Mouse (Mus musculus) forebrain, embryonic 16.5 days (tissue): ENCODE results near the gene Stmn1. TPM values are rescaled to one million over a fixed set of nuclear protein-coding genes. Genes with fewer than 3 reads are reported as not detected.

Experiments used
- ATAC-seq: fragments of 200-750 bp; cut with Nextera tagmentation; 2 replicates; pipeline ENCODE4 v1.8.0; 2017; ENCODE audit warnings: mild to moderate bottlenecking, moderate library complexity
- H3K27ac ChIP-seq: fragments of 300-500 bp; sonication (generic); 2 replicates; pipeline ENCODE4 v1.5.1; 2014; ENCODE audit warnings: low read length, control low read depth
- H3K27me3 ChIP-seq: fragments of 300-500 bp; sonication (generic); replicated peaks from 2 replicates; pipeline ENCODE4 v1.6.1; 2014; ENCODE audit warnings: low read length; ENCODE audit not compliant: control insufficient read depth, insufficient read depth
- H3K36me3 ChIP-seq: fragments of 300-500 bp; sonication (generic); 2 replicates; pipeline ENCODE4 v1.6.1; 2014; ENCODE audit not compliant: control insufficient read depth, insufficient read depth
- H3K4me1 ChIP-seq: fragments of 300-500 bp; sonication (generic); replicated peaks from 2 replicates; pipeline ENCODE4 v1.6.1; 2014; ENCODE audit warnings: low read length; ENCODE audit not compliant: control insufficient read depth, insufficient read depth
- H3K4me2 ChIP-seq: fragments of 300-500 bp; sonication (generic); 2 replicates; pipeline ENCODE4 v1.6.1; 2014; ENCODE audit warnings: mild to moderate bottlenecking, low read length, control low read depth
- H3K4me3 ChIP-seq: fragments of 300-500 bp; sonication (generic); replicated peaks from 2 replicates; pipeline ENCODE4 v1.5.1; 2014; ENCODE audit warnings: mild to moderate bottlenecking, low read length, control low read depth
- H3K9ac ChIP-seq: fragments of 300-500 bp; sonication (generic); replicated peaks from 2 replicates; pipeline ENCODE4 v1.6.1; 2014; ENCODE audit warnings: low read depth, low read length, control low read depth
- H3K9me3 ChIP-seq: fragments of 300-500 bp; sonication (generic); 2 replicates; pipeline ENCODE4 v1.6.1; 2016; ENCODE audit warnings: low read length; ENCODE audit not compliant: control insufficient read depth
- WGBS: fragments of 180-500 bp; shearing (Covaris S2); extraction: QIAGEN DNeasy Blood & Tissue Kit; methylation state at CpG from one replicate; pipeline ENCODE4 v1.1.7; 2014; 5-methylcytosine and 5-hydroxymethylcytosine counted together
- polyA plus RNA-seq: library from polyadenylated mRNA; unstranded; fragments of >200 nt; fragmentation: Nextera tagmentation; extraction: Ambion mirVana; gene quantifications from 2 replicates; pipeline ENCODE4 v1.2.1, GENCODE M21; 2015

Gene Stmn1
- polyA plus RNA-seq, 1 experiment from 2014 or later = 7,901 TPM

DNA sequence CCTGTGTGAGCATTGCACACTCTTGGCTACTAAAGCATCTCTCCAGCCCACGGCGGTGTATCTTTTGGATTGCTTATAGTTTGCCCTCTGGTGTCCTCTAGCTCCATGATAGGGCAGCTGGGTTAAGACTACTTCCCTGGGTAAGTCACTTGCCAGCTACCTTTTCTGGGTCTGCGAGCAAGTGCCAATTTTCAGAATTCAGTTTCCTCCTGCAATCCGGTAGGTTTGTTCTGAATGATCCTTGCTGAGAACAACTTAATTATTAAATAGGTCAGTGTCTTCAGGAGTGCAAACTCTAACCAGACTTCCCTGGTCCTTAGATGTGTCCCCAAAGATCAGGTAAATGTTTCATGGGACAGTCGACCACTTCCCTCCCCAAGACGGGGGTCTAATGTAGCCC is 33.0 kb downstream of the Stmn1 start:
- no peak for ATAC-seq
- no peak overlapping the region for H3K4me2 ChIP-seq
- no peaks in the 10 kb centered on the region for H3K9me3 ChIP-seq
- no peak overlapping the region for H3K4me3 ChIP-seq
- no peak overlapping the region for H3K27ac ChIP-seq
- H3K9ac ChIP-seq = no peak overlapping the region
- WGBS = 92% methylated on average over 6 of the region's 6 CpGs
- H3K36me3 ChIP-seq = no peaks in the 10 kb centered on the region
- H3K27me3 ChIP-seq = no peaks in the 10 kb centered on the region
- H3K4me1 ChIP-seq = peaks cover 10% of the 10 kb centered on the region

DNA sequence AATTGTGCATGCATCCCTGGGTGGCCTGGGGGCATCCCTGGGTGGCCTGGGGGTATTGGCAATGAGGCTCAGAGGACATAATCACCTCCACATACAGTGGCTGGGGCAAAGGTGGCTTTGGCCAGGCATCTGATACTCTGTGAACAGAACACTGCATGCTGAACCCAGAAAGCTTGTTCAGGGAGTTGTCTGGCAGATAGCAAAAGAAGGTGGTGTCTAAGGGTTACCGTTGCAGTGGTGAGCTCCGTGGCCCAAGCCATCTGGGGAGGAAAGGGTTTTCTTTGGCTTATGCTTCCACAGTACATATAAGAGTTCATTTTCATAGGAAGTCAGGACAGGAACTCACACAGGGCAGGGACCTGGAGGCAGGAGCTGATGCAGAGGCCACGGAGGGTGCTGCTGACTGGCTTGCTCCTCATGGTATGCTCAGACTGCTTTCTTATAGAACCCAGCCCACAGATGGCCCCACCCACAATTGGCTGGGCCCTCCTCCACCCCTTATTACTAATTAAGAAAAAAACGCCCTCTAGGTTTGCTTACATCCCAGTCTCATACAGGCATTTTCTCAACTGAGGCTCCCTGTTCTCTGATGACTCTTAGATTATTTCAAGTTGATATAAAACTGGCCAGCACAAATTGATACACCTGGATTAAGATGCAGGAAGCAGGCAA is 35.7 kb downstream of the Stmn1 start:
- Histone ChIP-seq H3K4me1 (no peaks in the 10 kb centered on the region), H3K27me3 (no peaks in the 10 kb centered on the region), H3K9ac (no peak overlapping the region), H3K9me3 (no peaks in the 10 kb centered on the region), H3K4me2 (no peak overlapping the region), H3K27ac (no peak overlapping the region), H3K4me3 (no peak overlapping the region), H3K36me3 (no peaks in the 10 kb centered on the region; the same call in 1 of the 2 replicates)
- WGBS = 80% methylated on average over 4 of the region's 4 CpGs
- ATAC-seq = no peak

DNA sequence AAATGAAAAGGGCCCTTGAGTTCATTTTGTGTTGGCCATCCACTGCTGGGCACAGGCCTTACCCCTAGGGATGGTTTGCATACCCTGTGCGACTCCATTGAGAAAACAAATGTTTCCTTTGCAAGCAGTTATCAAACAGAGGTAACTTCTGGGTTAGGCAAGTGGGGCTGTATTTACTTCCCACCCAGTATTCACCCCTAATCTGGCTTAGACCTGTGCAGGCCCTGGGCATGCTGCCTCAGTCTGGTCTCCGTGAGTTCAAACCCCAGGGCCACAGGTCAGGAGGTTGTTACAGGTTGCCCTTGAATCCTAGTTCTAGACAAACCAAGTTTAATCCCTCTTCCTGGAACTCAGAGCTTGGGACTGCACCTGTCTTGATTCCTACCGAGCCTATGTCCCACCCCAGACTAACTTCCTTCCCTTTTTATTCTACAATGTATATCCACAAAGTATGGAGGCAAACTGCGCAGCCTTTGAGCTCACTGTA is 37.2 kb downstream of the Stmn1 start:
- no peak overlapping the region for H3K4me2 ChIP-seq
- no peak for ATAC-seq
- H3K36me3 ChIP-seq = no peaks in the 10 kb centered on the region; the same call in 1 of the 2 replicates
- WGBS = 84% methylated on average over 4 of the region's 4 CpGs
- H3K27ac ChIP-seq = no peak overlapping the region
- no peak overlapping the region for H3K9ac ChIP-seq
- no peak overlapping the region for H3K4me3 ChIP-seq
- H3K27me3 ChIP-seq = no peaks in the 10 kb centered on the region
- no peaks in the 10 kb centered on the region for H3K9me3 ChIP-seq
- no peaks in the 10 kb centered on the region for H3K4me1 ChIP-seq

DNA sequence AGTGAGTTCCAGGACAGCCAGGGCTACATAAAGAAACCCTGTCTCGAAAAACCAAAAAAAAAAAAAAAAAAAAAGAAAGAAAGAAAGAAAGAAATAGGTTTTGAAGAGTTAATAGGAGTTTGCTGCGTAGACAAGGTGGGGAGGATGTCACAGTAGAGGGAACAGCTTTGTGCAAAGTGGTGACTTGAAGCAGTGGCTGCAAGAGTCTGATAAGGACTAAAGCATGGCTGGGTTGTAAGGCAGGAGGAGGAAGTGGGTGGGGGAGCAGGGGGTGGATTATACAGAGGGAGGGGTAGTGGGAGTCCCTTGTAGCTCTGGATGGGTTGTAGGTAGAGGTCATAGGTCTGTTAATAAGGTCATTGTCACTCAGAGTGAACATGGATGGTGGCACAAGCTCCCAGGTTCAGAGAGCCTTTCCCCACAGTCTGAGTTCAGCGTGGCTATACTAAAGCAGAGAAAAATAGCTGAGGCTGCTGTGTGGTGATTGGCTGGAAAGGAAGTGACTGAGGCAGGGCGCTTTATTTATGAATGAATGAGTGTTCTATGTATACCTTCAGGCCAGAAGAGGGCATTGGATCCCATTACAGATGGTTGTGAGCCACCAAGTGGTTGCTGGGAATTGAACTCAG is 38.0 kb downstream of the Stmn1 start:
- no peak for ATAC-seq
- 75% methylated on average over 3 of the region's 4 CpGs for WGBS
- Histone ChIP-seq H3K4me3 (no peak overlapping the region), H3K36me3 (no peaks in the 10 kb centered on the region; the same call in 1 of the 2 replicates), H3K9me3 (no peaks in the 10 kb centered on the region), H3K9ac (no peak overlapping the region), H3K4me2 (no peak overlapping the region), H3K4me1 (peaks cover under 1% of the 10 kb centered on the region), H3K27ac (no peak overlapping the region), H3K27me3 (no peaks in the 10 kb centered on the region)

DNA sequence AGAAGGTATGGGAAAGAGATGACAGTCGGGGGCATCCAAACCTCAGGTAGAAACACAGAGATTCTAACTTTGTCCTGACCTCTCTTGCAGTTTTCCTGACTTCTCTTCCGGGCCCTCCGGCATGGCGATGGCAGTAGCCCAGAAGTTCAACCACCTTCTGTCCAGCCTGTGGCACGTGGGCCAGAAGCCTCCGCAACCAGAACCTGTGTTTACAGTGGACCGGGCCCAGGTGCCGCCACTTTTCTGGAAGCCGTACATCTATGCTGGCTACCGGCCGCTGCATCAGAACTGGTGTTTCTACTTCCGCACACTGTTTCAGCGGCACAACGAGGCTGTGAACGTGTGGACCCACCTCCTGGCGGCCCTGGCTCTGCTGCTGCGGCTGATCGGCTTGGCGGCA is 38.6 kb downstream of the Stmn1 start:
- peaks cover 4% of the 10 kb centered on the region for H3K4me1 ChIP-seq
- no peak for ATAC-seq
- H3K9ac ChIP-seq = no peak overlapping the region
- no peaks in the 10 kb centered on the region for H3K9me3 ChIP-seq
- no peaks in the 10 kb centered on the region; the same call in 1 of the 2 replicates for H3K36me3 ChIP-seq
- H3K4me2 ChIP-seq = no peak overlapping the region
- no peak overlapping the region for H3K4me3 ChIP-seq
- H3K27ac ChIP-seq = no peak overlapping the region
- WGBS = 90% methylated on average over 19 of the region's 19 CpGs
- H3K27me3 ChIP-seq = no peaks in the 10 kb centered on the region

DNA sequence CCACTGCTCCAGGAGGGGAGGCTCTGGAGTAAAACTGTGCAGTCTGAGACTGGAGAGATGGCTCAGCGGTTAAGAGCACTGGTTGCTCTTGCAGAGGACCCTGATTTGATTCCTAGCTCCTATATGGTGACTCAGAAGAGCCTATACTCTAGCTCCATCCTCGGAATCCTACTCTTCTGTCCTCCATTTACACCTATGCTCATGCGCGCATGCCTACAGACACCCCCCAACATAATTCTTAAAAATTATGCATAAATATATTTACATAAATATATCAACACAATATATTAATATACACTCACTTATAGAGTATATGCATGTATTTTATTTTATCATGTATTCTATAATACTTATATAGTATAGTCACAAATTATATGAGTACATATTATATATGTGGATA is 42.3 kb downstream of the Stmn1 start:
- Histone ChIP-seq H3K4me2 (peak overlapping the region; percentile 48), H3K4me1 (peaks cover 11% of the 10 kb centered on the region), H3K4me3 (peak overlapping the region; percentile 44), H3K9ac (no peak overlapping the region), H3K9me3 (no peaks in the 10 kb centered on the region), H3K27me3 (no peaks in the 10 kb centered on the region), H3K27ac (no peak overlapping the region), H3K36me3 (no peaks in the 10 kb centered on the region; the same call in 1 of the 2 replicates)
- peak; percentile 22 for ATAC-seq
- WGBS = 73% methylated on average over 4 of the region's 4 CpGs

DNA sequence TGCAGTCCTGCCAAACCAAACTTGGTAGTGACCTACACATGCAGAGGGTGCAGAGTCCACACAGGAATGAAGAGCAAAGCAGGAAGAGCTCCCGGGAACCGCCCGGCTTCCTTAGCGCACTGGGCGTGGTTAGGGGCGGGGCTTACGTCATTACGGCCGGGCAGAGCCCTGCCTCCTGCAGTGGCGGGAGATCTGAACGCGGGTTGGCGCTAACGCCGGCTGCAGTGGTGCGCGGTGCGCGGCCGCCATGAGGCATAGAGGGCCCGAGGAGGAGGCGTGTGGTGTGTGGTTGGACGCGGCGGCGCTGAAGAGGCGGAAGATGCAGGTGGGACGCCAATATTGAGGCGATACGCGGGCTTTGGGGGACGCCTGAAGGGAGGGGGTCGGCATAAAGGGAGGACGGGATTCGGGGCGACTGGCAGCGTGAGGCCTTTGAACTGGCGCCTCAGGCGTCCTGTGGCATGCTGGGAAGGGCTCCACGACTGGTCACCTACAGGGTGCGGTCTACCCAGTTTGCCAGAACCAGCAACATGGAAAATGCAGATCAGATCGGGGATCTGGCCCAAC is 42.8 kb downstream of the Stmn1 start, which contains the start of gene Aunip:
Gene Aunip (plus strand): TSS at position 155 of the 567 bp plus-strand sequence.
- peak within 1 kb of the TSS; percentile 48 for H3K4me2 ChIP-seq
- peak; percentile 97 for ATAC-seq
- H3K36me3 ChIP-seq = no peaks in the 10 kb centered on the region; the same call in 1 of the 2 replicates
- H3K9ac ChIP-seq = peak within 1 kb of the TSS; percentile 2; the same call in 1 of the 2 replicates
- H3K9me3 ChIP-seq = no peaks in the 10 kb centered on the region
- H3K4me1 ChIP-seq = peaks cover 11% of the 10 kb centered on the region
- no peaks in the 10 kb centered on the region for H3K27me3 ChIP-seq
- peak within 1 kb of the TSS; percentile 44 for H3K4me3 ChIP-seq
- 0% methylated on average over 42 of the region's 42 CpGs for WGBS
- H3K27ac ChIP-seq = no peak within 1 kb of the TSS

DNA sequence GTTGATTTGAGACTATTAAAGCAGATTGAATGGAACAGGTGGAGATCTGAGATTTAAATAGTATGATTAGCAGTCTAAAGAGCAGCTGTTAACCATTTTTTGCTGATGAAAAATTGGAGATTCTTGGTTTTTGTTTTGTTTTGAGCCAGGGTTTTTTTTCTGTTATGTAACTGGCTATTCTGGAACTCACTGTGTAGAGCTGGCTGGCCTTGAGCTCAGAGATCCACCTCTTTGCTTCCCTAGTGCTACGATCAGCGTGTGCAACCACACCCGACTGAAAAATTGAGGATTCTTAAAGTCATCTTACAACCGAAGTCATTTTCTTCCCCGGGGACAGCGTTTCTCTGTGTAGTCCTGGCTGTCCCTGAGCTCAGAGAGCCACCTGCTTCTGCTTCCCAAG is 43.6 kb downstream of the Stmn1 start:
- no peaks in the 10 kb centered on the region; the same call in 1 of the 2 replicates for H3K36me3 ChIP-seq
- peak overlapping the region; percentile 48 for H3K4me2 ChIP-seq
- no peaks in the 10 kb centered on the region for H3K9me3 ChIP-seq
- 76% methylated on average over 6 of the region's 6 CpGs for WGBS
- H3K9ac ChIP-seq = no peak overlapping the region
- peaks cover 11% of the 10 kb centered on the region for H3K4me1 ChIP-seq
- H3K27me3 ChIP-seq = no peaks in the 10 kb centered on the region
- H3K27ac ChIP-seq = no peak overlapping the region
- no peak overlapping the region for H3K4me3 ChIP-seq
- ATAC-seq = no peak

DNA sequence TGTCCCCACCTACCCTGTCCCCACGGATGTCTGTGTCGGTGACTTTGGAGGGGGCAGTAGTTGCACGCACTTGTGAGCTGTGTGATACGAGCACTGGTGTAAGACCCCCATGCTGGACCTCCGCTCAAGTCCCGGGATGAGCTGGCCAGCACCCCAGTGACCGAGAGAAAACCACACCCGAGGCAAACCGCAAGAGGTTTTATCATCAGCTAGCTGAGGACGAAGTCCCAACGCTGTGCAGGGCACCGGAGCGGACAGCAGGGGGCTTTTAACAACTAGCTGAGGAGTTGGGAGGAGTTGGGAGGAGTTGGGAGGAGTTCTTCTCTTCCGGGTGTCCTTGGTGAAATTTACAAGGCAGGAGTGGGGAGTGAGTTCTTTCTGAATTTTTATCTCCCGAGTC is 44.7 kb downstream of the Stmn1 start:
- 32% methylated on average over 15 of the region's 15 CpGs for WGBS
- peaks cover 11% of the 10 kb centered on the region for H3K4me1 ChIP-seq
- no peak overlapping the region for H3K9ac ChIP-seq
- no peaks in the 10 kb centered on the region for H3K9me3 ChIP-seq
- ATAC-seq = no peak
- no peaks in the 10 kb centered on the region for H3K27me3 ChIP-seq
- H3K27ac ChIP-seq = no peak overlapping the region
- H3K4me2 ChIP-seq = peak overlapping the region; percentile 26; the same call in 1 of the 2 replicates
- H3K4me3 ChIP-seq = no peak overlapping the region
- H3K36me3 ChIP-seq = no peaks in the 10 kb centered on the region; the same call in 1 of the 2 replicates
